In the genomic region with DNA sequence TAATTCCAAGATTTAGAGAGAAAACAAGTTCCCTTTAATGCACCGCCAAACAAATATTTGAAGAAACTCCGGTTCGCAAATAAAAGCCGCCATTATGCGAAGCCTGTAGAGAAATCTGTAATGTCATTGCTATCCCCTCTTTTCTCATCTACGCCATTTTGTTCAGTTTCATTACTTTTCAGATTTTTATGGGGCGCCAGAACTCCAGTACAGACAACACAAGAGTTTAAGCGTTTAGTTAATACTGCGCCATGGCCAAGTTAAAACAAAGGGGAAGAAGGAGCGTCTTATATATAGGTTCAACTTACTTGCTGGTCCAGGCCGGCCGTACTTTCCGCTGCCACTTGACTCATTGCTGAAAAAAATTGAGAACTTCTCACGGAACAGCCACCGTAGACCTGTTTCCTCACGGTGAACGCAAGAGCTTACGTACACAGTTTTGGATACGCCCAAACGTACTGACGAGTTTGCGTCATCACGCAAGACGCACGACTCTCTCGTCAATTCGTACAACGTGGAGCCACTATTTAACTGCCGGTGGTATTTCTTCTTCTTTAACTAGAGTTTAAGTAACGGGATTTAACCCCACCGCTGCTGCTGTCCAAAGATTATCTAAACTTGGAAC, we compare ENCODE assay signal across 8 mouse cellular contexts. TPM values are rescaled to one million over a fixed set of nuclear protein-coding genes. Genes with fewer than 3 reads are reported as not detected.
DNase-seq lines count a peak whose midpoint lies in the region; ATAC-seq and TF ChIP-seq lines count a peak whose summit lies in the region.

A gene (minus strand): TSS at position 459 of the 625 bp plus-strand sequence.

- peak within 1 kb of the TSS; percentile 16; the same call in 1 of the 2 replicates for H3K27ac ChIP-seq in cerebellum, adult 2 months (ENCODE audit: insufficient read depth, low read length)
- H3K27ac ChIP-seq in bone marrow macrophage, adult 2 months (ENCODE audit: insufficient read depth, low read depth, low read length) = peak within 1 kb of the TSS; percentile 91
- no peak within 1 kb of the TSS for H3K27ac ChIP-seq in limb, embryonic 10.5 days
- peak within 1 kb of the TSS; percentile 65 for H3K27ac ChIP-seq in midbrain, embryonic 10.5 days (replicated peaks)

- H3K4me1 ChIP-seq in cerebellum, adult 2 months (ENCODE audit: control insufficient read depth, insufficient read depth, low read length) = no peaks in the 10 kb centered on the region
- H3K4me1 ChIP-seq in bone marrow macrophage, adult 2 months (ENCODE audit: control insufficient read depth, insufficient read depth, low read length) = 0 out of 2 replicates have a peak, but pooled peaks cover under 1% of the 10 kb centered on the region
- H3K4me1 ChIP-seq in limb, embryonic 10.5 days = no peaks in the 10 kb centered on the region
- no peaks in the 10 kb centered on the region for H3K4me1 ChIP-seq in midbrain, embryonic 10.5 days

- H3K36me3 ChIP-seq in limb, embryonic 10.5 days = no peaks in the 10 kb centered on the region
- no peaks in the 10 kb centered on the region for H3K36me3 ChIP-seq in midbrain, embryonic 10.5 days
- no peaks in the 10 kb centered on the region for H3K36me3 ChIP-seq in splenic B cell, adult 2 months (ENCODE audit: control insufficient read depth, insufficient read depth, low read length, poor library complexity, severe bottlenecking)

- 1% methylated on average over 31 of the region's 31 CpGs for WGBS in cerebellum, adult 2 months
- WGBS in limb, embryonic 10.5 days = 7% methylated on average over 31 of the region's 31 CpGs
- 2% methylated on average over 29 of the region's 31 CpGs for WGBS in midbrain, embryonic 10.5 days

- no peaks in the 10 kb centered on the region for H3K27me3 ChIP-seq in cerebellum, adult 2 months (ENCODE audit: control insufficient read depth, insufficient read depth, low read length)
- H3K27me3 ChIP-seq in limb, embryonic 10.5 days (ENCODE audit: low read depth, poor library complexity, severe bottlenecking) = no peaks in the 10 kb centered on the region
- H3K27me3 ChIP-seq in midbrain, embryonic 10.5 days (ENCODE audit: low read depth, poor library complexity, severe bottlenecking) = no peaks in the 10 kb centered on the region
- no peaks in the 10 kb centered on the region for H3K27me3 ChIP-seq in splenic B cell, adult 2 months (ENCODE audit: control insufficient read depth, insufficient read depth, low read length, poor library complexity, severe bottlenecking)

- peak within 1 kb of the TSS; percentile 92 for H3K4me3 ChIP-seq in cerebellum, adult 2 months (replicated peaks; ENCODE audit: insufficient read depth, low read depth, low read length)
- peak within 1 kb of the TSS; percentile 63 for H3K4me3 ChIP-seq in bone marrow macrophage, adult 2 months (ENCODE audit: insufficient read depth, low read length)
- peak within 1 kb of the TSS; percentile 40 for H3K4me3 ChIP-seq in limb, embryonic 10.5 days
- peak within 1 kb of the TSS; percentile 50 for H3K4me3 ChIP-seq in midbrain, embryonic 10.5 days

- no peaks in the 10 kb centered on the region for H3K9me3 ChIP-seq in limb, embryonic 10.5 days (replicated peaks)
- H3K9me3 ChIP-seq in midbrain, embryonic 10.5 days (replicated peaks) = no peaks in the 10 kb centered on the region

- TF ChIP-seq CTCF in cerebellum, adult 2 months (IDR thresholded peaks at IDR 0.05; ENCODE audit: borderline replicate concordance, insufficient read depth, low read depth, low read length) = no peak
- TF ChIP-seq CTCF in bone marrow macrophage, adult 2 months (IDR thresholded peaks at IDR 0.05; ENCODE audit: low read depth, low read length) = no peak

- peak in 1 of 2 experiments; percentile 82 for DNase-seq in cerebellum, adult 2 months
- DNase-seq in cerebellum, adult 9-10 months = no peak
- DNase-seq in limb, embryonic 10.5 days (ENCODE audit: low spot score) = peak; percentile 50
- peak; percentile 50 for DNase-seq in midbrain, embryonic 10.5 days (ENCODE audit: low spot score)
- DNase-seq in splenic B cell, adult 2 months (ENCODE audit: low read depth, low spot score) = peak; percentile 93

- peak; percentile 99 for ATAC-seq in erythroid progenitor cell, adult 5-6 weeks (replicated peaks; ENCODE audit: low FRiP score, poor library complexity, severe bottlenecking)
- peak; percentile 100 for ATAC-seq in hematopoietic stem cell, adult 5-6 weeks (replicated peaks in 1 of 2; ENCODE audit: insufficient read depth in 1 of 2, low FRiP score in 2 of 2, low TSS enrichment in 1 of 2, low read depth in 1 of 2, poor library complexity in 2 of 2, severe bottlenecking in 2 of 2)

- TF ChIP-seq POLR2A in cerebellum, adult 2 months (IDR thresholded peaks at IDR 0.05; ENCODE audit: borderline replicate concordance, insufficient read depth, low read length) = no peak
- TF ChIP-seq POLR2A in bone marrow macrophage, adult 2 months (IDR thresholded peaks at IDR 0.05; ENCODE audit: borderline replicate concordance, low read depth, low read length) = no peak

RNA-seq across cellular contexts. Expression of the gene that starts here (rescaled TPM):
- 24.9 TPM in 1 of 2 replicates, not detected in the other for polyA plus RNA-seq in cerebellum, adult 2 months (2012; rRNA removed)
- polyA plus RNA-seq in bone marrow macrophage, adult 2 months (2012; ENCODE audit: insufficient read depth, insufficient read length, missing spikeins) = not detected in 2 replicates
- 27.8 and 36.5 TPM in 2 replicates for total RNA-seq in erythroid progenitor cell, adult 5-6 weeks (2015; ENCODE audit: low replicate concordance)
- 38.3 and 40.9 TPM in 2 replicates for total RNA-seq in erythroid progenitor cell, adult 5-6 weeks (2017; ENCODE audit: low replicate concordance)
- total RNA-seq in hematopoietic stem cell, adult 5-6 weeks (2017) = 82.3 and 109 TPM in 2 replicates
- polyA plus RNA-seq in limb, embryonic 10.5 days (2016; fragmentation: Nextera tagmentation; extraction: Ambion mirVana) = 20.3 and 24.5 TPM in 2 replicates
- polyA plus RNA-seq in midbrain, embryonic 10.5 days (2016; fragmentation: Nextera tagmentation; extraction: Ambion mirVana) = 13.8 and 14.7 TPM in 2 replicates

Comparison
In these comparisons a context has a peak if more than half of its experiments do, and no peak if none do; other contexts are left out.
1. H3K4me3 ChIP-seq: peak in every context shown above with its lines; median percentile 92 in cerebellum, adult 2 months; 63 in bone marrow macrophage, adult 2 months; 50 in midbrain, embryonic 10.5 days; 40 in limb, embryonic 10.5 days.